Mouse (Mus musculus) frontal cortex, adult 2 months (tissue): ENCODE measurements around the gene B9d1. TPM values are rescaled to one million over a fixed set of nuclear protein-coding genes. Genes with fewer than 3 reads are reported as not detected.
A peak's percentile ranks its signal among the peaks of the same experiment; 100 is the strongest.

Experiments
- DNase-seq, 2 experiments: peaks; one replicate each; pipeline ENCODE4 v3.0.0; 2022; ENCODE audit warnings: low spot score in 1 of 2; ENCODE audit errors: extremely low spot score in 1 of 2
- polyA plus RNA-seq: library from polyadenylated mRNA; depleted of rRNA; stranded (reverse); fragments of >200 nt; gene quantifications from 2 replicates; pipeline ENCODE4 v1.2.3, GENCODE M21; 2012

Gene B9d1
- polyA plus RNA-seq, 1 experiment, result 46.8 TPM

- no peak for DNase-seq
These were observed 17.0 kb upstream of the B9d1 start for GRCm38 (mm10) chr11:61487936-61488335.

GRCm38 (mm10) chr11:61489085-61489484 is 15.9 kb upstream of the B9d1 start:
- DNase-seq, result no peak

GRCm38 (mm10) chr11:61489874-61490273 is 15.1 kb upstream of the B9d1 start:
- no peak for DNase-seq

- no peak for DNase-seq
These were observed 13.9 kb upstream of the B9d1 start for GRCm38 (mm10) chr11:61490944-61491520.

GRCm38 (mm10) chr11:61492749-61493401 is 12.1 kb upstream of the B9d1 start:
- no peak for DNase-seq

- DNase-seq, result peak in 1 of 2 experiments; percentile 38
These were observed 11.3 kb upstream of the B9d1 start for GRCm38 (mm10) chr11:61493525-61494128.

GRCm38 (mm10) chr11:61494129-61494997 is 10.6 kb upstream of the B9d1 start, which contains the start of gene Mapk7:
TSS of gene Mapk7 (minus strand) at chr11:61494406.
- peak; percentile 91 to 96 for DNase-seq

- DNase-seq, result no peak
These were observed 9.4 kb upstream of the B9d1 start for GRCm38 (mm10) chr11:61495528-61495927.

- no peak for DNase-seq
These were observed 7.5 kb upstream of the B9d1 start for GRCm38 (mm10) chr11:61497490-61497889.

GRCm38 (mm10) chr11:61498736-61499504 is 6.0 kb upstream of the B9d1 start:
- no peak for DNase-seq

GRCm38 (mm10) chr11:61503933-61504332 is 1.0 kb upstream of the B9d1 start:
- no peak for DNase-seq

GRCm38 (mm10) chr11:61514953-61515352 is 10.0 kb downstream of the B9d1 start:
- DNase-seq, result peak in 1 of 2 experiments; percentile 53

- DNase-seq, result no peak
These were observed 13.0 kb downstream of the B9d1 start for GRCm38 (mm10) chr11:61517971-61518370.

GRCm38 (mm10) chr11:61518871-61519270 is 13.9 kb downstream of the B9d1 start:
- DNase-seq, result no peak

- DNase-seq, result no peak
These were observed 14.7 kb downstream of the B9d1 start for GRCm38 (mm10) chr11:61519484-61520107.

GRCm38 (mm10) chr11:61526872-61527271 is 21.9 kb downstream of the B9d1 start:
- peak in 1 of 2 experiments; percentile 46 for DNase-seq

- DNase-seq, result no peak
These were observed 24.3 kb downstream of the B9d1 start for GRCm38 (mm10) chr11:61529268-61529713.

GRCm38 (mm10) chr11:61532820-61533219 is 27.9 kb downstream of the B9d1 start:
- no peak for DNase-seq

GRCm38 (mm10) chr11:61533571-61533970 is 28.6 kb downstream of the B9d1 start:
- DNase-seq, result no peak

- DNase-seq, result no peak
These were observed 30.6 kb downstream of the B9d1 start for GRCm38 (mm10) chr11:61535530-61535929.
